Mouse (Mus musculus): ENCODE measurements around the gene Cryge. TPM values are rescaled to one million over a fixed set of nuclear protein-coding genes. Genes with fewer than 3 reads are reported as not detected.

Cryge gene
- polyA plus RNA-seq, 1 experiment: not detected

- Histone ChIP-seq H3K4me1 (ENCODE audit: control insufficient read depth, insufficient read depth, low read length) (no peaks in the 10 kb centered on the region), H3K4me3 (replicated peaks; ENCODE audit: control insufficient read depth, low read depth, low read length) (no peak overlapping the region), H3K27ac (ENCODE audit: control insufficient read depth, insufficient read depth, low read depth, low read length, poor library complexity) (no peak overlapping the region)
- TF ChIP-seq POLR2A (IDR thresholded peaks at IDR 0.05; ENCODE audit: borderline replicate concordance, control insufficient read depth, low read depth, low read length): no peak
- 80% methylated on average over 3 of the region's 3 CpGs for WGBS
These were observed 9.1 kb downstream of the Cryge start for GRCm38 (mm10) chr1:65041837-65042236.

- 69% methylated on average over 6 of the region's 6 CpGs for WGBS
- Histone ChIP-seq H3K4me1 (ENCODE audit: control insufficient read depth, insufficient read depth, low read length) (no peaks in the 10 kb centered on the region), H3K4me3 (replicated peaks; ENCODE audit: control insufficient read depth, low read depth, low read length) (no peak overlapping the region), H3K27ac (ENCODE audit: control insufficient read depth, insufficient read depth, low read depth, low read length, poor library complexity) (no peak overlapping the region)
- TF ChIP-seq POLR2A (IDR thresholded peaks at IDR 0.05; ENCODE audit: borderline replicate concordance, control insufficient read depth, low read depth, low read length): no peak
- TF ChIP-seq CTCF (IDR thresholded peaks at IDR 0.05; ENCODE audit: control insufficient read depth, insufficient read depth, low read length): no peak
These were observed 10.1 kb downstream of the Cryge start for GRCm38 (mm10) chr1:65040806-65041205.

GRCm38 (mm10) chr1:65039679-65040078 is 11.3 kb downstream of the Cryge start:
- H3K4me1 ChIP-seq (ENCODE audit: control insufficient read depth, insufficient read depth, low read length): no peaks in the 10 kb centered on the region
- WGBS: 79% methylated on average over 3 of the region's 3 CpGs
- no peak for TF ChIP-seq CTCF (IDR thresholded peaks at IDR 0.05; ENCODE audit: control insufficient read depth, insufficient read depth, low read length)
- TF ChIP-seq POLR2A (IDR thresholded peaks at IDR 0.05; ENCODE audit: borderline replicate concordance, control insufficient read depth, low read depth, low read length): no peak
- H3K4me3 ChIP-seq (replicated peaks; ENCODE audit: control insufficient read depth, low read depth, low read length): no peak overlapping the region
- no peak overlapping the region for H3K27ac ChIP-seq (ENCODE audit: control insufficient read depth, insufficient read depth, low read depth, low read length, poor library complexity)

GRCm38 (mm10) chr1:65037542-65037941 is 13.4 kb downstream of the Cryge start:
- H3K4me1 ChIP-seq (ENCODE audit: control insufficient read depth, insufficient read depth, low read length): no peaks in the 10 kb centered on the region
- no peak overlapping the region for H3K4me3 ChIP-seq (replicated peaks; ENCODE audit: control insufficient read depth, low read depth, low read length)
- H3K27ac ChIP-seq (ENCODE audit: control insufficient read depth, insufficient read depth, low read depth, low read length, poor library complexity): no peak overlapping the region
- TF ChIP-seq POLR2A (IDR thresholded peaks at IDR 0.05; ENCODE audit: borderline replicate concordance, control insufficient read depth, low read depth, low read length) (no peak), CTCF (IDR thresholded peaks at IDR 0.05; ENCODE audit: control insufficient read depth, insufficient read depth, low read length) (no peak)
- WGBS: 55% methylated on average over 2 of the region's 2 CpGs

- no peak overlapping the region for H3K4me3 ChIP-seq (replicated peaks; ENCODE audit: control insufficient read depth, low read depth, low read length)
- no peaks in the 10 kb centered on the region for H3K4me1 ChIP-seq (ENCODE audit: control insufficient read depth, insufficient read depth, low read length)
- H3K27ac ChIP-seq (ENCODE audit: control insufficient read depth, insufficient read depth, low read depth, low read length, poor library complexity): no peak overlapping the region
- no peak for TF ChIP-seq POLR2A (IDR thresholded peaks at IDR 0.05; ENCODE audit: borderline replicate concordance, control insufficient read depth, low read depth, low read length)
- no peak for TF ChIP-seq CTCF (IDR thresholded peaks at IDR 0.05; ENCODE audit: control insufficient read depth, insufficient read depth, low read length)
- 56% methylated on average over 3 of the region's 3 CpGs for WGBS
These were observed 15.4 kb downstream of the Cryge start for GRCm38 (mm10) chr1:65035513-65035912.

- Histone ChIP-seq H3K4me3 (replicated peaks; ENCODE audit: control insufficient read depth, low read depth, low read length) (no peak within 1 kb of the TSS), H3K4me1 (ENCODE audit: control insufficient read depth, insufficient read depth, low read length) (no peaks in the 10 kb centered on the region), H3K27ac (ENCODE audit: control insufficient read depth, insufficient read depth, low read depth, low read length, poor library complexity) (no peak within 1 kb of the TSS)
- TF ChIP-seq POLR2A (IDR thresholded peaks at IDR 0.05; ENCODE audit: borderline replicate concordance, control insufficient read depth, low read depth, low read length) (no peak), CTCF (IDR thresholded peaks at IDR 0.05; ENCODE audit: control insufficient read depth, insufficient read depth, low read length) (no peak)
These were observed 18.3 kb downstream of the Cryge start, which contains the start of gene Akr1cl for GRCm38 (mm10) chr1:65032641-65033040. Gene Akr1cl, minus strand, starts transcription at chr1:65032759.

GRCm38 (mm10) chr1:65028206-65028605 is 22.7 kb downstream of the Cryge start:
- TF ChIP-seq POLR2A (IDR thresholded peaks at IDR 0.05; ENCODE audit: borderline replicate concordance, control insufficient read depth, low read depth, low read length) (no peak), CTCF (IDR thresholded peaks at IDR 0.05; ENCODE audit: control insufficient read depth, insufficient read depth, low read length) (no peak)
- Histone ChIP-seq H3K27ac (ENCODE audit: control insufficient read depth, insufficient read depth, low read depth, low read length, poor library complexity) (no peak overlapping the region), H3K4me3 (replicated peaks; ENCODE audit: control insufficient read depth, low read depth, low read length) (no peak overlapping the region), H3K4me1 (ENCODE audit: control insufficient read depth, insufficient read depth, low read length) (no peaks in the 10 kb centered on the region)
- WGBS: 89% methylated on average over 9 of the region's 9 CpGs

- WGBS: 85% methylated on average over 4 of the region's 4 CpGs
- no peak overlapping the region for H3K27ac ChIP-seq (ENCODE audit: control insufficient read depth, insufficient read depth, low read depth, low read length, poor library complexity)
- H3K4me3 ChIP-seq (replicated peaks; ENCODE audit: control insufficient read depth, low read depth, low read length): no peak overlapping the region
- no peaks in the 10 kb centered on the region for H3K4me1 ChIP-seq (ENCODE audit: control insufficient read depth, insufficient read depth, low read length)
- TF ChIP-seq CTCF (IDR thresholded peaks at IDR 0.05; ENCODE audit: control insufficient read depth, insufficient read depth, low read length) (no peak), POLR2A (IDR thresholded peaks at IDR 0.05; ENCODE audit: borderline replicate concordance, control insufficient read depth, low read depth, low read length) (no peak)
These were observed 38.2 kb downstream of the Cryge start for GRCm38 (mm10) chr1:65012726-65013125.

- Histone ChIP-seq H3K4me3 (replicated peaks; ENCODE audit: control insufficient read depth, low read depth, low read length) (no peak overlapping the region), H3K27ac (ENCODE audit: control insufficient read depth, insufficient read depth, low read depth, low read length, poor library complexity) (no peak overlapping the region), H3K4me1 (ENCODE audit: control insufficient read depth, insufficient read depth, low read length) (no peaks in the 10 kb centered on the region)
- TF ChIP-seq POLR2A (IDR thresholded peaks at IDR 0.05; ENCODE audit: borderline replicate concordance, control insufficient read depth, low read depth, low read length): no peak
- TF ChIP-seq CTCF (IDR thresholded peaks at IDR 0.05; ENCODE audit: control insufficient read depth, insufficient read depth, low read length): peak; percentile 67
- 10% methylated on average over 9 of the region's 9 CpGs for WGBS
These were observed 40.8 kb downstream of the Cryge start for GRCm38 (mm10) chr1:65010153-65010552.

Data from bone marrow, adult 2 months (tissue).